Mouse (Mus musculus) thymus, postnatal 4 days (tissue): Measurements from ENCODE around the gene Tns1.

Experiments used
- DNase-seq: peaks from one replicate; pipeline ENCODE4 v3.0.0; 2021

Gene Tns1

DNA sequence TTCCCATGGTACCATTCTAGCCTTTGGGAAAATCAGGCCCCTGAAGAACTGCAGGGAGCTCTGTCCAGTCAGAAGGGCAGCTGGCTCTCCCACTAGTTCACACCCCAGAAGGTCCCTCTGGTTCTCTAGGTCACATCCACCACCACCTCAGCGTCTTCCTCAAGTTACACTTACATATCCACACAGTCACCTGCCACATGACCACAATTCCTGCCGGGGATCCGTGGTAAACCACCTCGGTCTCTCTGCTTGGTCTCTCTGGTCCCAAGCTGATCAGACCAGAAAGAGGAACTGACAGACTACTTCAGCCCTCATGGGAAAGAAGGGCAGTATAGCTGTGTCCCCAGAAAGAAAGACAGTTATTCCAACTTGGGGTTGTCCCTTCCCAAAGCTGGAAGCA is 68.7 kb downstream of the Tns1 start:
- DNase-seq: no peak

- no peak for DNase-seq
Measured at GRCm38 (mm10) chr1:74054471-74054870, 69.8 kb downstream of the Tns1 start.

- no peak for DNase-seq
Measured at GRCm38 (mm10) chr1:74054007-74054406, 70.2 kb downstream of the Tns1 start.

DNA sequence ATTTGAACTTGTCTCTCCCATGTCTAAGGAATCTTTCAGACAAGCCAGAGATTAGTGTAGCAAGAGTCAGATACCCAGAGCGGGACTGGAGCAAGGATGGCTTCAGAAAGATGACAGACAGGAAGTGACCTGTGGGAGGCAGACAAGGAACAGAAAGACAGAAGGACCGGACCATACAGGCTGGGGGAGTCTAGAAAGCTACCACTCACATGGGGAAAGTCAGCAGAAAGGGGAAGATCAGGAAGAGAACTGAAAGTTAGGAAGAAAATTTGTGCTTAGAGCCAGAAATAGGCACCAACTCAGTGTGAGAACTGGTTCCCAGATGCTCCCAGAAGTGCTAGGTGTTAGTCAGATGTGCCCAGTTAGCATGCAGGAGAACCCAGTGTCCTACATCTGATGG is 71.2 kb downstream of the Tns1 start:
- DNase-seq: no peak

- DNase-seq: no peak
Measured at GRCm38 (mm10) chr1:74051349-74051748, 72.9 kb downstream of the Tns1 start.

GRCm38 (mm10) chr1:74049430-74049829 is 74.8 kb downstream of the Tns1 start:
- no peak for DNase-seq

GRCm38 (mm10) chr1:74047722-74048121 is 76.5 kb downstream of the Tns1 start:
- DNase-seq: no peak

GRCm38 (mm10) chr1:74047311-74047710 is 76.9 kb downstream of the Tns1 start:
- no peak for DNase-seq

DNA sequence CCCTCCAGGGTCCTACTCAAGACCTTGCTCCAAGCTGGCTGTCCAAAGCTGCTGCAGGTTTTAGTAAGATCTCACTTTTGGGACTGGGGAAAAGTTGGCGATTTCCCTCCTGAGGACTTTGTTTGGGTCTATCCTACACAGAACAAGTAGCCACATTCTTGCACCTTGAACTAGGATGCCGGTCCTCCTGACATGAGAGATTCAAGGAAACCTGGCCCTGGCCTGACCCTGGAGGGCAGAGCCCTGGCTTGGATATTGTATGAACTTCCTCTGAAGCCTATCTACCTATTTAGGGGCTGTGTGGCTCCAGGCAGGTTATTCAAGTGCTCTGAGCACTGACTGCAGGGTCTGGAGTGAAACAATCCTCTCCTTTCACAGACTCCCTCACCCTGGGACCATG is 79.2 kb downstream of the Tns1 start:
- DNase-seq: no peak

DNA sequence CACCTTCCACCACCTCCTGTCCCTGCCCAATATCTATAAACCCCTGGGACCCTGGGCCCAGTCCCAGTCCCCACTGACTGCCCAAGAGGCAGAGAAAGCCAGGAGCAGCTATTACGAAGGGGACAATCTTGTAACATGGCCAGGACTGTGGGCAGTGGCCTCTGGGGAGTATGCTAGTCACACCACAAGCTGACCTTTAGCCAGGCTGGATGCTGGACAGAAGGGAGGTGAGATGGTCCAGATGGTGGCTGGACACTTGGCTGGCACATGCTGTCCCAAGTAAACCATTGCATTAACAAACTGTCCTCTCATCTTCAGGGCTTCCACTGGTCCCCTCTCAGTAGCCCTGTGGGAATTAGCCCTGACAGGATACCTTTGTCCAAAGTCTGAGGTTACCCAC is 79.8 kb downstream of the Tns1 start:
- no peak for DNase-seq

DNA sequence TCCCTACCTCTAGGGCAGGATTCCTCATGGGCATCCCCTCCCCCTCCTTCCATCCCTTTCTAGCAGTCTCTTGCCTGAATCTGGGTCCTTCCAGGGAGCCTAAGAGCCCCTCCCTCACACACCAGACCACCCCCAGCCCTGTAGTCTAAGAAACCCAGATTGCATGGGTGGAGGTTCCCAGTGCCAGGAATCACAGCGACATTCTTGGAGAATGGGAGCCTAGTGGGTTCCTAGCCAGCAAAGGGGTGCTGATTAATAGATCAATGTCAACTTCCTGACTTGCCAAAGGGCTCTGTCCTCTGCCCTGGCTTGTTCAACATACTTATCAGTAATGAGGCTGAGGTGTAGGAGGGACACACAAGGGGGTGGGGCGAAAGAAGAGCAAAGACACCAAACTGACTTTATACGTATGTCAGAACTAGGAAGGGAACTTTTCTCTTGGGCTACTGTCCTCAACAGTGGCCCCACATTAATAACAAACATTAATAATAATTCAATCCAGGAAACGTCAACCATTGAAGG is 80.6 kb downstream of the Tns1 start:
- no peak for DNase-seq

GRCm38 (mm10) chr1:74042711-74043467 is 81.4 kb downstream of the Tns1 start:
- DNase-seq: no peak

DNA sequence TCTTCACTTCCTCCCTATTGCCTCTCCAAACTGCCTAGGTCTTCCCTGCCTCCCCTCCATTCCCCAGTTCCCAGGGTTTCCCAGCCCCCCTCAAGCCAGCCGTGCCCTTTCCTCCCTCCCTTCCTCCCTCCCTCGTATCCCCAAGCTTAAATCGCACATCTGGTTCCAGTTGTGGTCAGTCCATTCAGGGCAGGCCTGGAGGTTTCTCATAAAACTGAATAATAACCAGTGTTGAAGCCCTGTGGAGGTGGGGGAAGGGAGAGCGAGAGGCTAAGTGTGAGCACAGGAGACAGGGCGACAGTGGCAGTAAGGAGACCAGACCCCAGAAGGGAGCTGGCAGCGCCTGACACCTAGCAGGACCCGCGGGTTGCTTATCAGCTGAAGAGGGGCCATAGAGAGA is 82.6 kb downstream of the Tns1 start:
- DNase-seq: no peak

DNA sequence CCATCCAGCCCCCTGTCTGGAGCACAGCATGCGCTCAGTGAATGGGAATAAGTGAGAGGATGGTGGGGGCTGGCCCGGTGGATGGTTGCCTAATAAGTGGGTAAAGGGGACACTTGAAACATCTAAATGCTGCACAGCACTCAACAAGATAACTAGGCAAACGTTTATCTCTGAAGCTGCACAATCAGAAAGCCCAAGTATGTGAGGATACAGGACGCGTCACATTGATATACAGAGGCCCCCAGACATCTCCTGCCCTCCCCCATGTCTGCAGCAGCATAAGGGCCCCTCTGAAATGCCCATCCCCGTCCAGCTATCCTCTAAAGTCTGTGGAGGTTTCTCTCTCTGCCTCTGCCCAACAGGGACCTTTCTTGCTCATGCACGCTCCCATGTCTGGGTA is 83.1 kb downstream of the Tns1 start:
- DNase-seq: no peak

DNA sequence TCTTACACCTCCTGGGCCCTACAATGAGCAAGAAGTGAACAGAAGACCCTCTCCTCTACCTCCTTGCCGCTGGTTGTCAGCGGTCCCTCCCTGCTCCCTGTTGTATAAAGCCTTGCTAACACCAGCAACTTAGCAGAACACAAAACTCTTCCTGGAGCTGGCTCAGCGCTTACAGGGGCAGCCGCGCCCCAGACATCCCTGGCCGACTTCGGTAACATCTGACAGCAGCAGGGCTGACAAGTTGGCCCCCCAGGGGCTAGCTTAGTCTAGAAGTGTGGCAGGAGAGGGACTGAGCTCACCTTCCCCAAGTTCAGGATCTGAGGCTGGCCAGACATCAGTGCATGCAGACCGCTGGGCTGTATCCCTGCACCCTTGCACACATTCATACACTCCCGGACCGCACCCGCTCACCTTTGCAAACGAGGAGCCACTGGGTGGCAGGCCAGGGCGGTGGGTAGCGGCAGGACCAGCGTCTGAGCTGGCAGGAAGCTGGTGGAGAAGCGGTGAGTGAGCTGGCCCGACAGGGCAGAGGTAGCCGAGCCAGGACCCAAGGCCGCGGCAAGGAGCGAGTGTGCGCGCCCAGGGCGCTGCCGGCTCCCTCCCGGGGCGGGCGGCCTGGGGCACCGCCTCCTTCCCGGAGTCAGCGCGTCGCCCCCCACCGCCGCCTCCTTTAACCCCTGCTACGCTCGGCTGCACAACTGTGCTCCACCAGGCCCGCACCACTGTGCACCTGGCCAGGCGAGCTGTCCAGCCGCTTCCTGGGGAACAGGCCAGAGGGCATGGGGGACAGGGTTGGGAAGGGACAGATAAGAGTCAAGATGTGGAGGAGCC is 87.5 kb downstream of the Tns1 start:
- peak; percentile 59 for DNase-seq

- no peak for DNase-seq
Measured at GRCm38 (mm10) chr1:74035912-74036489, 88.2 kb downstream of the Tns1 start.

DNA sequence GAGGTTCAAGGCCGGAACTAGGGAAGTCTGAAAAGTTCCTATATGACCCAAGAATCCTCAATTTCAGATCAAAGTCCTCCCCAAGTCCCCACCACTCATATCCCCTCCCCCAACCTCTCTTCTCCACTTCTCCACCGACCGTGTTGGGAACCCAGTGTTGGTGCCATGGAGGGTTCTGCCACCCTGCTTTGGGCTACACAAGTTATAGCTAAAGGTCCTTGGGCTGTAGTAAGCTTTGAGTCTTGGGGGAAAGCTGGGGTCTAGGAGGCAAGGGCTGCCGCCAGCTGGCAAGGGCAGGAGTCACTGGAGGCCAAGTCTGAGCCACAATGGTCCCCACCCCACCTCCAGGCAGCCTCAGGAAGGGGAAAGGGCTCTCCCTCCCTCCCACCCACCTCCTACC is 88.8 kb downstream of the Tns1 start:
- DNase-seq: no peak

- no peak for DNase-seq
Measured at GRCm38 (mm10) chr1:74034736-74035135, 89.5 kb downstream of the Tns1 start.

- no peak for DNase-seq
Measured at GRCm38 (mm10) chr1:74034211-74034610, 90.0 kb downstream of the Tns1 start.

- no peak for DNase-seq
Measured at GRCm38 (mm10) chr1:74033407-74033806, 90.8 kb downstream of the Tns1 start.

DNA sequence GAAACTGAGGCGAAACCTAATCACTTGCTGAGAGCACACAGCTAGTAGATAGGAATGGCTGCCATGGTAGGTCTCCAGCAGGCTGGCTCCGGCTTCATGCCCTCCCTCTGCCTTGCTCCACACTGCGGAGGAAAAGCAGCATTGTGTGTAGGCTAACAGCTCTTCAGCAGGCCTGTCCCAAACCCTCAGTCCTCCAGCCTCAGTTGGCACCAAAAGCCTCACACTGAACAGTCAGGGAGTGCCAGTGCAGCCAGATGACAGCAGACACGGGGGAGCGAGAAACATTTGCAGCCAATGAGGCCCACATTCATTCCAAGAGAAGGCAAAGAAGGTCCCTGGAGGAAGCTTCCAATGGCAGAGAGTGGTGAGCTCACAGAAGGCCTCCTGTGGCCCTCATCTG is 91.3 kb downstream of the Tns1 start:
- no peak for DNase-seq

DNA sequence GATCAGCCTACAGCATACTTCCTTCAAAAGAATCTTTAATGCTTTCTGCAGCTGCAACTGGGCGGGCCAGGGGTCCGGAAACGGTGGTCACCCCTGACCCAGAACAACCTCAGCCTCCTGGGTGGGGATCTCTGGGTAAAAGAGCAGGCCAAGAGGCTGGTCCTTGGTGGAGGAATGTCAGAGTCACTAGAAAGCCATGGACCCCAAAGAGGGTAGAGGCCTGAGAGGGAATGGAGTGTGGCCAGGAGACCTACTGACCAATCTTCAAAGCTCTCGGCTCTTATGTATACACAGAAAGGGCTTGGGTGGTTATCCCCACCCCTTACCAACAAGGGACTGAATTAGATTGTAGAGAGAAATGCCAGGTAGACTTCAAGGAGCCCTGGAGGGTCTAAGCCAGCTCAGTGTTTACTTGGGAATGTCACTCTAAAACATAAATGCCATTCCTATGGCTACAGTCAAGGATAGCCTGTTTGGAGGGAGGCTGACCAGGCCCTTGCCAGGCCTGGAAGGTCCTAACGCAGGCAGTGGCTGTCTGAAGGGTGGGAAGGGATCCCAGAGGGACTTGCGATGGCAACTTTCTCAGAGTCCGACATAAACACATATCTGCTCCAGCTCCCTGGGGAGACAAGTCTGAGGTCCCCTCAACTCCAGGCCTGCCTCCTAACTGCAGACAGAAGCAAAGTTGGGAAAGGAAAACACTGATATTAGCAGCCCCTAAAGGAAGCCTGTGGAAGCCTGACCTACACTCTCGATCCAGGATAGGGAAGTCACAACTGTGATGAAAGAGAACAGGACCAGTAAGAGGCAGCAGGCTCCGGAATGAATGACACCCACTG is 92.3 kb downstream of the Tns1 start:
- DNase-seq: no peak

DNA sequence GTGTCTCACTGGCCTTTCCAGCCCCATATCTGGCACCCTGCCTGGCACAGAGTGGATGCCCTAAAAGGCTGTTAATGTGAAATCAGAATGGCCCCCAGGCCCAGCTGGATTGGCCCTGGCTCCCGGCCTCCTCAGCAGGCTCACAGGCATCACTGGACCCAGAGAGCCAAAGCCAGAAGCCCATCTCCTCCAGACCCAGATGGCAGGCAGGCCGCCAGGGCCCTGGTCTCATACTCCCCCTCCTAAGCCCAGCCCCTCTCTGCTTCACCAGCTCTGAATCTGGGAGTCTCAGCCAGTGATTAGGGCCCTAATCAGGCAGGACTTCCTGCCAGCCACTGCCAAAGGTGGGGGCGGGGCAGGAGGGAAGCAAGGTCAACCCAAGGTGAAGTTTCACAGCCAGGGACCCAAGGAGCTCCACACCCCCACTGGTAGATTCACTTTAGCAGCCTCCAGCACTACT is 93.3 kb downstream of the Tns1 start:
- no peak for DNase-seq
